Mouse (Mus musculus): ENCODE measurements at regions not wholly inside any gene's neighbourhood (a gene's known extent, or its start where the extent isn't known, plus 50 kb on each side); places are given as distances from the start of the nearest gene placed in this dataset.

DNA sequence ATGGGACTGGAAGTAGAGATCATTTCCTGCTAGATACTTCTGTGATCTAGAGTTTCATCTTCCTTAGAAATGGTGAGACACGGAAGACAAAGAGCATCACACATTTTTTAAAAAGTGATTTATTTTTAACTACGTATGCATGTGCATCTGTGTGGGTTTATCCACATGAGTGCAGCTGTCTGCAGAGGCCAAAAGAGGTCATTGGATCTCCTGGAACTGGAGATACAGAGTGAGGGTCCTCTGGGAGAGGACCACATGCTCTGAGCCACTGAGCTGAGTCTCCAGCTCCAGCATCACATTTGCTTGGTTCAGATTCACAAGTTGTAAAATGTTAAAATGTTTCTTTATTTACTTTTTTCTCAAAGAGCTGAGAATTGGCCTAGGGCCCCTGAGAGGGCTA is 166.1 kb downstream of the Gas1 start:
- TF ChIP-seq CTCF (IDR thresholded peaks at IDR 0.05; ENCODE audit: low read depth) (no peak), EP300 (IDR thresholded peaks at IDR 0.05; ENCODE audit: low read depth) (no peak)
